Mouse (Mus musculus) liver, adult (tissue): Measurements from ENCODE around the gene Mecom.

ENCODE experiments used
- GATA4 ChIP-seq: IDR thresholded peaks from 2 replicates; pipeline ENCODE4 v1.6.1; 2014; ENCODE audit warnings: mild to moderate bottlenecking, low read length; ENCODE audit not compliant: insufficient replicate concordance

Gene Mecom

DNA sequence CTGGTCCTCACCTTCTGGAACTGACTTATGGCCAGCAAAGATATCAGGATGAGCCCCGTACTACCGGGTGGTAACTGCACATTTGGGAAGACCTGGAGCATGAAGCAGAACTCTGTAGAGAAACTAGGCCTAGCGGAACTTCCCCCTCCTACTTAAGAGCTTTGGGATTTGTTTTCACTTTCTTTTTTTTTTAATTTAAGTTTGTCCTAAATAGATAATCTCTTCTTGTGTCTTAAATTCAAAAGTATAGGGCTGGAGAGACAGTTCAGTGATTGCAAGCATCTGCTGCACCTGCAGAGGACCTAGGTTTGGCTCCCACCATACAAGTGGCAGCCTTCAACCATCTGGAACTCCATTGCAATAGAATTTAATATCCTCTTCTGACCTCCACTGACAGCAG, at the start of gene Mecom:
Gene Mecom (minus strand): TSS at position 101 of the 400 bp plus-strand sequence.
- no peak for TF ChIP-seq GATA4

GRCm38 (mm10) chr3:30597271-30597670, 49.5 kb upstream of the Mecom start:
- no peak for TF ChIP-seq GATA4

DNA sequence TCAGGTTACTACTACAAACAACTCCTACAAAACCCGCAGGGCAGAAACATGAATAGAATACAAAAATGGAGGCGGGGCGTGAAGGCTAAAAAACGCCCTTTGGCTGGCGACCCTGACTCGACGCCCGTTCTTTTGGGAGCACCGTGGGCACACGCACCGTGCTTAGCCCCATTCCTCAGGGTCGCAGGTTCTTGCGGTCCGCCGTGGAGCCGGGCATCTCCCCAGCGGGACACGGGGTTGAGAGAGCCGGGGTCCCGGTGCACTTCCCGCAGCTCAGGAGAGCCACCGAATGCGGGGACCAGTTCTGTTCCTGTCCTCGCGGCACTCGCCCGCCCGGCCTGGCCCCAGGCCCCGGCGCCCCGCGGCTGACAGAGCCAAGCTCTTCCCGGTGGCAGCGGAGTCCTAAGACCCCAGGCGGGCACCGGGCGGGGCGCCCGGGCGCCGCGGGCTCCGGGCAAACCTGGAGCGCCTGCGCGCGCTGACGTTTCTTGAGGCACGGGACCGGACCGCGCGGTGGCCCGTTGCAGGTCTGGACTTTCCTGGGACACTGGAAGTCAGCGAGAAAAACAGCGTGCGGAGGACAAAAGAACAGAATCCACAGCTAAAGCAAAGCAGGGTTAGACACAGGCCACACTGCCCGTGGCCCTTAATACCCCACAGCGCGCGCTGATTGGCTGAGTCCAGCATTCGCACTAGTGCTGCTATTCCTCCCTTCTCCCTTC, 47.5 kb upstream of the Mecom start:
- TF ChIP-seq GATA4: no peak

- TF ChIP-seq GATA4: no peak
These were observed 46.1 kb upstream of the Mecom start for GRCm38 (mm10) chr3:30593719-30594485.

DNA sequence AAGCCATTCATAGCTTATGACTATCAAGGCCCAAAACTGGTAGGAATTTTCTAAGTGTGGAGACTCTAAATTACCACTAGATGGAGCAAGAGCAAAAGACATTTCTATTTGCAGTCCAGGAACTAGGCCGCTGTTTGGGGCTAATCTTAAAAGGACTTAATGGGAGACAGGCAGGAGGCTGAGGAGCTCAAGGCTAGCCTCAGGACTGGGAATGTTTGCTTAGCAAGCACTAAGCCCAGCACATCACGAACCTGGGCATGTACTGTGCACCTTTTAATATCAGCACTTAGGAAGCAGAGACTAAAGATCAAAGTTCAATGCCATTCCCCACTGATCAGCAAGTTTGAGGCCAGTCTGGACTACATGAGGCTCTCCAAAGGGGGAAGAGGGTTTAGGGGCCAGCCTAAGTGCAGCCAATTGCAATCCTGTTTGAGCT, 44.6 kb upstream of the Mecom start:
- peak; percentile 46; the same call in 1 of the 2 replicates for TF ChIP-seq GATA4

- no peak for TF ChIP-seq GATA4
These were observed 41.1 kb upstream of the Mecom start for GRCm38 (mm10) chr3:30588865-30589264.

- TF ChIP-seq GATA4: no peak
These were observed 25.7 kb upstream of the Mecom start for GRCm38 (mm10) chr3:30573549-30573948.

- TF ChIP-seq GATA4: no peak
These were observed 13.0 kb upstream of the Mecom start for GRCm38 (mm10) chr3:30560677-30561314.

DNA sequence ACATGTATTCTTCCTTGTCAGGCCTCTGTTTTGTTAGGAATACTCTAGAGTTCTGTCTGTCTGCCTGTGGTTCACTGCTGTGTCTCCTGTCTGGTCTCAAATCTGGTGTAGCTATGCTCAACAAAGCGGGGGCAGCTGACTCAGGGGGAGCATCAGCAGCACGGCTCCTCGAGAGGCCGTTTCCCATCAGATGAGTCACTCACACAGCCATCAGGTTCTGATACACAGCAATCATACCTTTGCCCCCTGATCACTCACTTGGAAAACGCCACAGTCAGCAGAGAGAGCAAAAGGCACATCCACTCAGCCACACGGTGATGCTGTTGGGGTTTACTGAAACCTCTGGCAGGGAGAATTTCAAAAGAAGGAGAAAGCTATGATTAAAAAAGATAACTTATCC, 5.9 kb upstream of the Mecom start:
- no peak for TF ChIP-seq GATA4

GRCm38 (mm10) chr3:30550218-30550617, 2.4 kb upstream of the Mecom start:
- no peak for TF ChIP-seq GATA4

GRCm38 (mm10) chr3:30548928-30549327, 1.1 kb upstream of the Mecom start:
- TF ChIP-seq GATA4: no peak

- no peak for TF ChIP-seq GATA4
These were observed 908 bp downstream of the Mecom start for GRCm38 (mm10) chr3:30546831-30547369.

- TF ChIP-seq GATA4: no peak
These were observed 1.4 kb downstream of the Mecom start for GRCm38 (mm10) chr3:30546366-30546765.

- no peak for TF ChIP-seq GATA4
These were observed 2.6 kb downstream of the Mecom start for GRCm38 (mm10) chr3:30545246-30545645.

- TF ChIP-seq GATA4: no peak
These were observed 3.5 kb downstream of the Mecom start for GRCm38 (mm10) chr3:30544305-30544704.

DNA sequence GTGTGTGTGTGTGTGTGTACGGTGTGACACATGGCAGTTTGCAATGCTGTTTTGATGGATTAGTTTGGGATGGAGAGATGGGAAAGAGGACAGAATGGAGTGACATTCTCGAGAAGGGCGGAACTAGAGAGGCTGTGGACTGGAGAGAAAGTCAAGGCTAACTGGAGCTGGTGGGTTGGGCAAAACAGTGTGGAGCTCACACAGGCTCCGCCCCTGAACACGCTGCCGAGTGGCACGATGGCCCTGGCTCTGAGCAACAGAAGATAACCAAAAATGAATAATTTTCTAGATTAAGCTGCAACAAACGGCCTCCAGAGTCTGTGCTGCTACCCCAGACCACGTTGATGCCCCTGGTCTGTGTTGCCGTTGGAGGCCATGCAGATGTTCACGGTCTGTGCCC, 12.0 kb downstream of the Mecom start:
- TF ChIP-seq GATA4: no peak

DNA sequence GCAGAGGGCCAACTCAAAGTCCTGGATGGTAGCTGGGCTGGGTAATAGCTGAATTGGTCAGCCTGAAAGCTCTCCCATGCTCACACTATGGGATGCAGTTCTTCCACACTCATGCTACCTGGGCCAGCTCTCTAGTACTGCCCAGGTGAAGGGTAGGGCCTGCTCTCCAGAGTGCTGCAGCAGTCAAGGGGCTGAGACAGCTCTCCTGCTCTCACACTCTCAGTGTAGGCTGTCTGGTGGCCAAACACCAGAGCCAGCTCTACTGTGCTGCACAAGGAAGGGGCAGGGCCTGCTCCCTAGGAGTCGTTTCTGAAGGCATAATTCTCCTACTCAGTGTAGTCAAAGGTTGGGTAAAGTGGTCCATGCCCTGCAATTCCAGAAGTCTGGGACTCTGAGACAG, 28.4 kb downstream of the Mecom start:
- no peak for TF ChIP-seq GATA4
